Mouse (Mus musculus) CH12.LX (cell line): ENCODE results near the gene Grap2. TPM values are rescaled to one million over a fixed set of nuclear protein-coding genes. Genes with fewer than 3 reads are reported as not detected.

Experiments used
- DNase-seq: peaks from one replicate; pipeline ENCODE4 v3.0.0-alpha.2; 2013; ENCODE audit errors: extremely low read depth
- H3K27ac ChIP-seq: 2 replicates; pipeline ENCODE4 v1.5.1; 2012; ENCODE audit warnings: low read depth, mild to moderate bottlenecking, control low read depth, moderate library complexity; ENCODE audit not compliant: insufficient read depth
- H3K27me3 ChIP-seq: replicated peaks from 2 replicates; pipeline ENCODE3; 2012; ENCODE audit warnings: inconsistent platforms
- H3K36me3 ChIP-seq, 2 experiments: replicated peaks in 1 of 2; 2 replicates each; pipeline versions ENCODE3 to v1.6.1; 2012; ENCODE audit warnings: inconsistent platforms in 1 of 2, low read length in 1 of 2, mild to moderate bottlenecking in 1 of 2, mixed read lengths in 1 of 2, moderate library complexity in 1 of 2; ENCODE audit not compliant: control insufficient read depth in 1 of 2, insufficient read depth in 1 of 2
- H3K4me1 ChIP-seq, 2 experiments: 2 replicates each; pipeline ENCODE4 v1.6.1; 2012; ENCODE audit warnings: inconsistent platforms in 1 of 2, moderate library complexity in 1 of 2; ENCODE audit not compliant: insufficient read depth in 2 of 2, control insufficient read depth in 1 of 2
- H3K4me2 ChIP-seq: 2 replicates; pipeline ENCODE4 v1.6.1; 2012; ENCODE audit warnings: low read depth, mild to moderate bottlenecking, control low read depth; ENCODE audit not compliant: poor library complexity, insufficient read depth, severe bottlenecking
- H3K4me3 ChIP-seq, 3 experiments: fragments of 150-350 bp in 1 of 3; sonication (generic) in 1 of 3; replicated peaks in 1 of 3; 2 replicates each; pipeline versions ENCODE3 to v1.5.1; 2011 to 2012; ENCODE audit warnings: low read depth in 2 of 3, low read length in 2 of 3, mild to moderate bottlenecking in 2 of 3, moderate library complexity in 2 of 3, control low read depth in 1 of 3, improper control_type of control experiment in 1 of 3, inconsistent platforms in 1 of 3, mixed read lengths in 1 of 3; ENCODE audit not compliant: poor library complexity in 1 of 3
- H3K79me2 ChIP-seq: replicated peaks from 2 replicates; pipeline ENCODE4 v1.6.1; 2012; ENCODE audit warnings: mild to moderate bottlenecking, moderate library complexity; ENCODE audit not compliant: control insufficient read depth, poor library complexity, insufficient read depth, severe bottlenecking; ENCODE audit errors: extremely low read depth
- H3K9ac ChIP-seq: 2 replicates; pipeline ENCODE4 v1.6.1; 2012; ENCODE audit warnings: low read depth, mild to moderate bottlenecking, control low read depth, moderate library complexity; ENCODE audit not compliant: insufficient read depth
- H3K9me3 ChIP-seq: replicated peaks from 2 replicates; pipeline ENCODE3; 2012; ENCODE audit warnings: low read length, inconsistent platforms, mixed read lengths
- BHLHE40 ChIP-seq: IDR thresholded peaks from 2 replicates; pipeline ENCODE4 v1.6.1; 2011; ENCODE audit warnings: mild to moderate bottlenecking, low read depth, low read length, improper control_type of control experiment
- E2F4 ChIP-seq: IDR thresholded peaks from 2 replicates; pipeline ENCODE4 v1.6.1; 2011; ENCODE audit warnings: low read depth, low read length, improper control_type of control experiment; ENCODE audit not compliant: insufficient replicate concordance
- ELF1 ChIP-seq: IDR thresholded peaks from 2 replicates; pipeline ENCODE4 v1.6.1; 2014; ENCODE audit warnings: low read depth, mild to moderate bottlenecking, inconsistent platforms, low read length, improper control_type of control experiment
- EP300 ChIP-seq: IDR thresholded peaks from 2 replicates; pipeline ENCODE4 v1.6.1; 2011; ENCODE audit warnings: low read length, improper control_type of control experiment
- IRF4 ChIP-seq: IDR thresholded peaks from 2 replicates; pipeline ENCODE4 v1.6.1; 2014; ENCODE audit warnings: low read depth, mild to moderate bottlenecking, inconsistent platforms, low read length, improper control_type of control experiment
- JUND ChIP-seq: conservative IDR thresholded peaks from 2 replicates; pipeline ENCODE4 v1.6.1; 2011; ENCODE audit warnings: low read depth, low read length, improper control_type of control experiment
- KAT2A ChIP-seq: IDR thresholded peaks from 2 replicates; pipeline ENCODE4 v1.6.1; 2012; ENCODE audit warnings: low read length, improper control_type of control experiment, inconsistent platforms; ENCODE audit not compliant: insufficient replicate concordance
- MAZ ChIP-seq: IDR thresholded peaks from 2 replicates; pipeline ENCODE4 v1.6.1; 2012; ENCODE audit warnings: low read depth, mild to moderate bottlenecking, inconsistent platforms, low read length, improper control_type of control experiment, moderate library complexity
- MEF2A ChIP-seq: IDR thresholded peaks from 2 replicates; pipeline ENCODE4 v1.6.1; 2014; ENCODE audit warnings: low read depth, mild to moderate bottlenecking, inconsistent platforms, low read length, improper control_type of control experiment, borderline replicate concordance
- MXI1 ChIP-seq: IDR thresholded peaks from 2 replicates; pipeline ENCODE4 v1.6.1; 2011; ENCODE audit warnings: mild to moderate bottlenecking, low read depth, low read length, improper control_type of control experiment
- NELFE ChIP-seq: IDR thresholded peaks from 2 replicates; pipeline ENCODE4 v1.6.1; 2011; ENCODE audit warnings: low read depth, low read length, improper control_type of control experiment
- NRF1 ChIP-seq: IDR thresholded peaks from 2 replicates; pipeline ENCODE4 v1.6.1; 2014; ENCODE audit warnings: low read depth, mild to moderate bottlenecking, inconsistent platforms, low read length, improper control_type of control experiment, moderate library complexity
- PAX5 ChIP-seq: IDR thresholded peaks from 2 replicates; pipeline ENCODE4 v1.6.1; 2012; ENCODE audit warnings: low read length, inconsistent platforms, mixed read lengths
- RAD21 ChIP-seq: IDR thresholded peaks from 2 replicates; pipeline ENCODE4 v1.6.1; 2011; ENCODE audit warnings: low read depth, mild to moderate bottlenecking, low read length, improper control_type of control experiment, moderate library complexity
- RCOR1 ChIP-seq: conservative IDR thresholded peaks from 2 replicates; pipeline ENCODE4 v1.6.1; 2012; ENCODE audit warnings: low read depth, mild to moderate bottlenecking, inconsistent platforms, low read length, improper control_type of control experiment
- SIN3A ChIP-seq: IDR thresholded peaks from 2 replicates; pipeline ENCODE4 v1.6.1; 2012; ENCODE audit warnings: low read length, improper control_type of control experiment, inconsistent platforms
- SMC3 ChIP-seq: IDR thresholded peaks from 2 replicates; pipeline ENCODE4 v1.6.1; 2011; ENCODE audit warnings: low read depth, low read length, improper control_type of control experiment
- TCF12 ChIP-seq: IDR thresholded peaks from 2 replicates; pipeline ENCODE4 v1.6.1; 2014; ENCODE audit warnings: low read depth, mild to moderate bottlenecking, inconsistent platforms, low read length, improper control_type of control experiment
- USF1 ChIP-seq: IDR thresholded peaks from 2 replicates; pipeline ENCODE4 v1.6.1; 2014; ENCODE audit warnings: low read depth, mild to moderate bottlenecking, inconsistent platforms, low read length, improper control_type of control experiment
- USF2 ChIP-seq: conservative IDR thresholded peaks from 2 replicates; pipeline ENCODE4 v1.6.1; 2011; ENCODE audit warnings: low read depth, low read length, improper control_type of control experiment
- ZKSCAN1 ChIP-seq: IDR thresholded peaks from 2 replicates; pipeline ENCODE4 v1.6.1; 2012; ENCODE audit warnings: low read depth, inconsistent platforms, low read length, improper control_type of control experiment, borderline replicate concordance
- ZNF384 ChIP-seq: IDR thresholded peaks from 2 replicates; pipeline ENCODE4 v1.6.1; 2012; ENCODE audit warnings: low read depth, low read length, improper control_type of control experiment, inconsistent platforms
- dilution Hi-C: fragments of 300-500 bp; cut with MboI; formaldehyde crosslinking; loops from 2 replicates; pipeline ENCODE4 v1.14.3; 2020; ENCODE audit warnings: low sequenced_read_pairs; ENCODE audit not compliant: extremely low pct_unique_long_range_greater_than_20kb, extremely low pct_ligation_motif_present
- in situ Hi-C: fragments of 300-500 bp; cut with MboI; formaldehyde crosslinking; loops from 3 replicates; pipeline ENCODE4 v1.14.3; 2019; ENCODE audit warnings: low sequenced_read_pairs, low pct_ligation_motif_present, low pct_unique_long_range_greater_than_20kb, mixed read lengths
- polyA plus RNA-seq: library from polyadenylated mRNA; unstranded; fragments of >175 nt; gene quantifications from 2 replicates; pipeline ENCODE4 v1.2.1, GENCODE M21; 2012; ENCODE audit warnings: low read depth; ENCODE audit not compliant: insufficient read length
- total RNA-seq, 2 experiments: library from RNA; depleted of rRNA; stranded (reverse); fragments of 300-350 nt in 1 of 2; fragments of >200 nt in 1 of 2; gene quantifications; 2 replicates each; pipeline ENCODE4 v1.2.3; 2012 to 2014

The Grap2 gene
- total and polyA plus RNA-seq, 3 experiments = 1.5 to 6.2 (median 5.0) TPM

DNA sequence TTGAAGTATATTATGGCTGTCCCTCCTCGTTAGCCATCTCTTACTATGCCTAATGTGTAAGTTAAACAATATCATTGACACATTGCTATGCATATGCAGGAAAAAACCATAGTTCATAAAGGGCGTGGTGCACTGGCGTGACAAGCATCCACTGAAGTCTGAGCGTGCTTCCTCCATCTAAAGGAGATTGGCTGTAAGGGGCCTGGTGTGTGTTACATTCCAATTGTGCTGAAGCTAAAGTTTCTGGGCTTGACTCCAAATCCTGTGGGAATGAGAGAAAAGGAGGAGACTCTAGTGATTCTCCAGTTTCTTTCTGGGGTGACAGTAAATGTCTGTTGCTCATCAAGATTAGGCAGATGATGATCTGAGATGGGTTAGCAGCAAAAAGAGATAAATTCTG lies 4.7 kb upstream of the Grap2 start:
- dilution Hi-C loops (no loop called here), in situ Hi-C loops (no loop called here)
- H3K4me2 ChIP-seq = no peak overlapping the region
- H3K36me3 ChIP-seq = no peaks in the 10 kb centered on the region
- H3K79me2 ChIP-seq = no peaks in the 10 kb centered on the region
- no peak overlapping the region for H3K9ac ChIP-seq
- H3K27me3 ChIP-seq = no peaks in the 10 kb centered on the region
- H3K27ac ChIP-seq = no peak overlapping the region
- peaks cover 10 to 54% of the 10 kb centered on the region in 2 experiments for H3K4me1 ChIP-seq
- DNase-seq = no peak
- H3K9me3 ChIP-seq = no peaks in the 10 kb centered on the region
- no peak for TF ChIP-seq MXI1
- TF ChIP-seq NRF1 = no peak
- no peak for TF ChIP-seq E2F4
- no peak for TF ChIP-seq SIN3A
- TF ChIP-seq IRF4 = no peak
- TF ChIP-seq JUND = no peak
- TF ChIP-seq ELF1 = no peak
- TF ChIP-seq RAD21 = no peak
- no peak for TF ChIP-seq EP300
- TF ChIP-seq RCOR1 = no peak
- no peak for TF ChIP-seq MEF2A
- no peak for TF ChIP-seq SMC3
- no peak for TF ChIP-seq MAZ
- TF ChIP-seq ZKSCAN1 = no peak
- TF ChIP-seq NELFE = no peak
- no peak for TF ChIP-seq USF1
- no peak for TF ChIP-seq USF2
- TF ChIP-seq KAT2A = no peak
- no peak for TF ChIP-seq ZNF384
- no peak for TF ChIP-seq PAX5
- no peak overlapping the region for H3K4me3 ChIP-seq

DNA sequence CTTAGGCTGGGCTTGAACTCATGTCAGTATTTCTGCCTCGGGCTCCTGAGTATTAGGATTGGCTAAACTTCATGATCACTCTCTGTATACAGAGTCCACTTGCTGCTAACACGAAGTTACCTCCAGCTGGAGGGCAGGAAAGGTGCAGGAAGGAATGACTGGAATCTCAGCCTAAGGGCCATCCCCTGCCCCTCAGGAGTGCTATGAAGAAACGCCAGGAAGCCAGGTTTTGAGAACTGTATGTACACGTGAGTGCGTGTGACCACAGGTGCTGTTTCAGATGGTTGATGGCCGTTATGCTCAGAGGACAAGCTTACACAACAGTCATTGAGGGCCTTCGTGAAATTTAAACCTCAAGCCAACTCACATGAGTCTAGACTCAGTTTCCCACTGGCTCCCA lies 3.2 kb upstream of the Grap2 start:
- Histone ChIP-seq H3K79me2 (no peaks in the 10 kb centered on the region), H3K27me3 (no peaks in the 10 kb centered on the region)
- DNase-seq = no peak
- peak; percentile 41; the same call in 1 of the 2 replicates for TF ChIP-seq BHLHE40
- no peak for TF ChIP-seq TCF12
- no peak for TF ChIP-seq MXI1
- TF ChIP-seq, all 38 proteins: peak for 1
- H3K36me3 ChIP-seq = no peaks in the 10 kb centered on the region
- no peaks in the 10 kb centered on the region for H3K9me3 ChIP-seq
- in situ Hi-C loops = no loop called here
- H3K4me1 ChIP-seq = peaks cover 8 to 50% of the 10 kb centered on the region in 2 experiments
- dilution Hi-C loops = no loop called here
- H3K9ac ChIP-seq = no peak overlapping the region
- no peak overlapping the region for H3K4me3 ChIP-seq
- no peak overlapping the region for H3K27ac ChIP-seq
- H3K4me2 ChIP-seq = no peak overlapping the region
